Mouse (Mus musculus) layer of hippocampus, adult 2 months (tissue): Measurements from ENCODE around the gene Gpx7. TPM values are rescaled to one million over a fixed set of nuclear protein-coding genes. Genes with fewer than 3 reads are reported as not detected.
"Not testable (repeated sequence)": the region's sequence is repeated elsewhere in the genome, so short reads cannot be mapped to it uniquely, and the experiment has no call there.

Source experiments
- DNase-seq, 2 experiments: peaks; one replicate each; pipeline ENCODE4 v3.0.0; 2022; ENCODE audit warnings: low spot score in 2 of 2
- H3K27ac ChIP-seq: fragments of 200-600 bp; 2 replicates; pipeline ENCODE4 v1.8.1; 2022
- H3K4me3 ChIP-seq: fragments of 200-600 bp; 2 replicates; pipeline ENCODE4 v1.8.1; 2022; ENCODE audit warnings: mild to moderate bottlenecking
- CTCF ChIP-seq: fragments of 200-600 bp; conservative IDR thresholded peaks from 2 replicates; pipeline ENCODE4 v1.8.1; 2022; ENCODE audit warnings: antibody characterized with exemption, mild to moderate bottlenecking, moderate library complexity
- total RNA-seq, 2 experiments: library from RNA; stranded (reverse); gene quantifications; 2 replicates each; pipeline ENCODE4 v1.2.3; 2021

Gpx7 gene
- total RNA-seq, 2 experiments from 2014 or later: 4.8 to 5.1 TPM

GRCm38 (mm10) chr4:108357458-108357857, 49.3 kb downstream of the Gpx7 start:
- Histone ChIP-seq H3K4me3 (no peak overlapping the region), H3K27ac (no peak overlapping the region)
- DNase-seq: no peak
- TF ChIP-seq CTCF: no peak

- not testable (repeated sequence) for H3K27ac ChIP-seq, DNase-seq, H3K4me3 ChIP-seq
Observed at GRCm38 (mm10) chr4:108353591-108353990, 53.2 kb downstream of the Gpx7 start.

DNA sequence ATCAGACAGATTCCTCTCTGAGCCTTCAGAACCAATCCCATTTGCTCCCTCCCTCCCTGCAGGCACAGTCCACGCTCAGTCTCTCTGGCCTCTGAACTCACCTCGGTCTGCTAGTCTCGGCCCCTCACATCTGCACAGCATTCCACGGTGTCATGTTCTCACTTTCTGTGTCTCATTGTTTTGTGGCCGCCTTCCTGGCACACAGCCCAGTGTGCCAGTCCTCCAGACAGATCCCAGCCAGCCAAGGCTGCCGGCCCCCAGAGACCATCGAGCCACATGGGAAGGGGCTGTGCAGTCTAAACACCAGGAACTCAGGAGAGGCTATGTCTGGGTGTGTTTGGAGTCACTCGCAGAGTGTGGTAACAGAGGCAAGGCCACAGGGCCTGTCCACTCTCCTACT, 55.9 kb downstream of the Gpx7 start:
- TF ChIP-seq CTCF: no peak
- Histone ChIP-seq H3K27ac (no peak overlapping the region), H3K4me3 (no peak overlapping the region)
- DNase-seq: no peak

Other genes starting within 250 kb of the Gpx7 start
- gene Echdc2, start 241.5 kb downstream of the Gpx7 start, total RNA-seq: 10 to 100 TPM; 20.2 to 21.1 TPM
- gene Zyg11a, start 188.9 kb downstream of the Gpx7 start, total RNA-seq: not detected
- gene Zyg11b, start 105.9 kb downstream of the Gpx7 start, total RNA-seq: 10 to 100 TPM; 96.1 to 99.5 TPM
- 10 to 100 TPM; 28.8 to 31.6 TPM for gene Coa7, start 78.8 kb downstream of the Gpx7 start, total RNA-seq
- not detected for gene Shisal2a, start 23.6 kb downstream of the Gpx7 start, total RNA-seq
- gene Tut4, start 52.5 kb upstream of the Gpx7 start, total RNA-seq: 10 to 100 TPM; 37.7 to 44.4 TPM
- 10 to 100 TPM; 28.0 to 28.8 TPM for gene Prpf38a, start 172.4 kb upstream of the Gpx7 start, total RNA-seq
- gene Orc1, start 172.5 kb upstream of the Gpx7 start, total RNA-seq: under 1 TPM in 1 of 2 experiments, not detected in 1; 0.15 TPM
- 10 to 100 TPM; 33.6 to 35.8 TPM for gene Cc2d1b, start 213.0 kb upstream of the Gpx7 start, total RNA-seq